Mouse (Mus musculus): ENCODE measurements around the gene Rassf8.

Rassf8 gene

DNA sequence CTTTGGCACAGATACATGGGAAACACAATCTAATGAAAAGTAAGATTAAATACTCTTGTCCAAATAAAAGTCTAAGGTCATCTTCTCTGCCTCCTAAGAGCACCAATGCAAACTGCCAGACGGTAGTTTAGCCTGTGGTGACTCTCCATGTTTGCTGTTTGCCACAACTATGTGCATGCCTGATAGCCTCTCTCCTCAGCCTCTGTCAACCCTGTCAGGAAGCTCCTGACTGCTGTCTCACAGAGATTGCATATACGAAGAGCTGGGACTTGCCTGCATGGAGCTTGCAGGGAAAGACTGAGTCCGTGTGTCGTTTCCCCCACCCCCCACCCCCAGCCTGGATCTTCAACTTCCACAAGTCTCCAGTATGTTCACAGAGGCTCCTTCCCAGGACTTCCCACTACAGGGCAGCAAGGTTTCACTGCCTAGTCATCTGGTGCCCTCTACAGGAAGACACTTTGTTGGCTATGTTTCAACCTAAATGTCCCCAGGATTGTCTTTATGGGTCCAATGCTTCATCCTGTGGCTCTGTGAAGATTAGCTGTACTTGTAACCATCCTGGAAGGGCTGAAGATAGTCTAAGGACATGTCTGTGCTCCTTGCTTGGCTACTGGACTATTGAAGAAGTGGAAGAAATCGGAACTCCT lies 77.2 kb downstream of the Rassf8 start:
- peak; percentile 75 to 77 for DNase-seq

GRCm38 (mm10) chr6:145826305-145826704 lies 79.8 kb downstream of the Rassf8 start:
- no peak for DNase-seq

DNA sequence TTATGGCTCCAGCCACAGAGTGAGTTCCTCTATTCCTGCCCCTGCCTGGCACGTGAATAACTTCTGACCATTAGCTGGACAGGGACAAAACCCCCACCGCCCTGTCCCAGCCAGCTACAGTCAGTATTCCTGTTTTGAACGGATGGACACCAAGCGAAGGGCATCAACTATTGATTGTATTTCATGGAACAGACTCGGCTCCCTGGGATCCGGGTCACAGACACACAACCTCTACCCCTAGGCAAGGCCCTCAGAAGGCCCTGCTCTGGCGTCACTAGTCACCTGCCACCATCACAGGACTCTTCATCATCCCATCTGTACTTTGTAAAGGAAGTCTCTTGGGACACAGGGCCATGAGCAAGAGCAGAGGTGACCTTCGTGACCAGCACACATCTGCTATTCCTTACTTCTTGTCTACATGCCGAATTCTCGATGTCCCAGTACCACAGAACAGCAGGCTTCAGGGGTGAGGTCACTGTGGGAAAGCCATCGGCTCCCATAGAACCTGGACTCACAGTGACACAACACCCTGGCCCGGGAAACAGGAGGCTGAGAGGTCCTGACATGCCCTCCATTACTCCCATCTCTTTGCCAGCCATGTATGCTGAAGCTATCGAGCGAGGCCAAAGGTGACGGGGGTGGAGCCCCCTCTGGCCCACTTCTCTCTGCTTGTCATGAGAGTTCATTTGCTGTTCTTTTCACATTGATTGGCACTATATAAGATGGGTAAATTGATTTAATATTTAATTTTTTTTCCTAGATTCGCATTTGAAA lies 82.7 kb downstream of the Rassf8 start:
- no peak for DNase-seq

DNA sequence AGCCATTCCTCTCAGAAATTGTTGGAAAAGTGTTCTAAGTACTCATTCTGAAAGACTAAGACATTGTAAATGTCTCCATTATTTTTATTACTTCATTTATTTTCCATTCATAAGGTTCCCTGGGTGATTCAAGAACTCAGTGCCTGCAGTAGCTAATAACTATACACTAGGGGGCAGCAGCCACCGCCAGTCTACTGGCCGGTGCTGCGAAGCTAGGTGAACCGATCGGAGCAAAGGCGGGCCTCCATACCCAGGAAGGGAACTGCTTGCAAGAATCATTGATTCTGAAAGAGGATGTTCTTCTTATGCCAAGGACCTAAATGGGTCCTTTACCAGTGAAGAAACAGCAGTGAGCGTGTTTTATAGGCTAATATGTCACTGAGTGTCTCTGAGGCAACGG lies 83.6 kb downstream of the Rassf8 start:
- peak; percentile 86 to 90 for DNase-seq

DNA sequence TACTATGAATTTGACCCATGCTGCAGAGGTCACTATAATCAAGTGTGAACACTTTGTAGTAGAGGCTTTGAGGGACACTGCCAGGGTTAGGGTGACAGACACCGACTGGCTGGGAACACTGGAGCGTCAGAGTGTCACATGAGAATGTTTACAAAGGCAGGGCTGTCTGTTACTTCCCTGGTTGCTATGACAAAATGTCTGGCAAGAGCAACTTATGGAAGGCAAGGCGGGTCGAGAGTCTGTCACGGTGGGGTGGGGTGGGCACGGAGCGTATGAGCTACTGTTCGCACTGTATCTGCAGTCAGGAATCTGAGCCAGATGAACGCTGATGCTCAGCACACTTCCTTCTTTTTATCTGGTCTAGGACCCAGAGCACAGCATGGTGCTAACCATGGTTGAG lies 84.1 kb downstream of the Rassf8 start:
- peak; percentile 35 to 40 for DNase-seq

DNA sequence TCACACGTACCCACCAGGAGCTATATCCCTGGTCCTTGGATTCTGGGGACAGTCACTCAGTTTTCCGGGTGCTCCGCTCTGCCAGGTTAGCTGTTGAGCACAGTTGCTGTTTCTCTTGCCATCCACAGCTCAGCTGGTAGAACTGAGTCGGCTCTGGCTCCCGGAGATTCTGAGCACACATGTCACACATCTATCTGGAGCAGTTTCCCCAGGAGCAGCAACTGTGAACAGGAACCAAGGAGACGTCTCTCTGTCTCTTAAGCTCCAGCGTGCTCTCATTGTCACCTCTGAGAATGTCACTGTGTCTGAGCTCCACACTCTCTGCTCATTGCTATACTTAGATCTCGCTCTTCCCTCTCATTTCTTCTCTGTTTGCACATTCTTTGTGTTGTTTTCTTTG lies 86.4 kb downstream of the Rassf8 start:
- DNase-seq: no peak

DNA sequence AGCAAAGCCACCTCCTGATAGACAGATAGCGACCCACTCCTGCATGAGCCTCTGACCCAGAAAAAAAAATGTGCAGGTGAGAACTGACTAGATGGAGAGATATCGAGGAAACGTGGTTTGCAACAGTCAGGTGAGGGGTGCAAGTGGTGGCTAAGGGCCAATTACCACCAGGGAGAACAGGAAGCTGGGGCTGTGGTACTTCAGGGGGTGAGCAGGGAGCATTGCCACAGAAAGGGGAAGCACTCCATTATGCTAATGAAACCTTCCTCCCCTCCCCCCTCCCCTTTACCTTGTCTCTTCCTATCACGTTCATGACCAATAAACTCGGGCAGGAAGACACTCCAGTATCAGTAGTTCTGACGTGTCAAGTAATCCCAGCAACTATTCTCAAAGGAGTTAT lies 88.8 kb downstream of the Rassf8 start:
- DNase-seq: no peak

- no peak for DNase-seq
Measured at GRCm38 (mm10) chr6:145845611-145846010, 99.1 kb downstream of the Rassf8 start.

GRCm38 (mm10) chr6:145846076-145846475 lies 99.5 kb downstream of the Rassf8 start:
- DNase-seq: no peak

- no peak for DNase-seq
Measured at GRCm38 (mm10) chr6:145846948-145847347, 100.4 kb downstream of the Rassf8 start.

- no peak for DNase-seq
Measured at GRCm38 (mm10) chr6:145847661-145848060, 101.1 kb downstream of the Rassf8 start.

DNA sequence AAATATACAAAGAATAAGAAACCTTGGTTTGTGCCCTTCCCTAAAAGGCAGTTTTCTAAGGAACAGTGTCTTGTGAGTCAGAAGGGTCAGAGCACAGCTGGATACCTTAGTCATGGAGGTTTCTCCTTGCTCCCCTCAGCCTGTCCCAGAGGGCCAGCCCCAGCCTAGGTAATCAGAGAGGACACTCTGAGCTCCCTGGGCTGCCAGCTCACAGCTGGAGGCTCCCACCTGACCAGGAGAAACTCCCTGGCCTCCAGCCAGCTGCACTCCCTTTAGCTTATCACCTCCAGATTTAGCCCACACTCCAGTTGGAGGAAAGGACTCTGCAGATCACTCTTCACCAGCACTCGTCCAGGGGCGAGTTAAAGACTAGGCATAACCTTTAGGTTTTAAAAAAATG lies 104.2 kb downstream of the Rassf8 start:
- peak; percentile 54 to 64 for DNase-seq

DNA sequence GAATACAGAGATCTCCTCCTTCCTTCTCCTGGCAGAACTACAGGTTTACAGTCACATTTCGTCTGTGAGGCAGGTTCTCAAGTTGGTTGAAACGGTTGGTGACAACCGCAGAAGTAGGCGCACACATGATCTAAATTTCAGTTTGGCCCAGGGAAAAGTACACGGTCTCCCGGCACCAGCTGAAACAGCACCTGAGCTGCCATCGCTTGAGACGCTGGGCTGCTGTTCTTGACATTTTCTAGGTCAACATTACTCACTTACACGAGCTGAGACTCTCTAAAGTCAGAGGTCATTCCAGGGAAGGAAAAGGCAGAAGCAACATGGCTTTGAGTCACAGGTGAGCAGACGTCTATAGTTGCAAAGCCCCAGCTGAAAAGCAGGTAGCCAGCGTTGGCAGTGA lies 105.4 kb downstream of the Rassf8 start:
- no peak for DNase-seq

DNA sequence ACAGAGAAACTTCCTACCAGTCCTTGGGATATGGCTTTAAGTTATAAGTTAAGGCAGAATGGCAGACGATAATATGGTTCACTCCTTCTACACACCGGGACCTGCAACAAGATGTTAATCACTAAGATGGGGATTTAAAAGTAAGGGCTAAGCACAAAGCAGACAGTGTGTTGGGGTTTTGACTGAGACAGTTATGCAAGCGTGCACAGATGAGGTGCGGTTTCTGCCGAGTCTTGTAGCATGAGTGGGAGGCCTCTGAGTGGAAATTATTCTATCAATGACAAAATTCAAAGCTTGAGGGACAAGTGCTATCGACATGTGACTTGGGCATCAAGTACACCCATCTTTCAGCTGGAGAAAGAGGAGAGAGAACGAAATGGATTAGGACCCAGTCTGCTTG lies 106.2 kb downstream of the Rassf8 start:
- DNase-seq: no peak

- DNase-seq: no peak
Measured at GRCm38 (mm10) chr6:145853356-145854079, 107.0 kb downstream of the Rassf8 start.

- no peak for DNase-seq
Measured at GRCm38 (mm10) chr6:145854756-145855155, 108.2 kb downstream of the Rassf8 start.

GRCm38 (mm10) chr6:145855720-145856551 lies 109.4 kb downstream of the Rassf8 start:
- peak; percentile 98 to 99 for DNase-seq

- no peak for DNase-seq
Measured at GRCm38 (mm10) chr6:145857428-145857827, 110.9 kb downstream of the Rassf8 start.

DNA sequence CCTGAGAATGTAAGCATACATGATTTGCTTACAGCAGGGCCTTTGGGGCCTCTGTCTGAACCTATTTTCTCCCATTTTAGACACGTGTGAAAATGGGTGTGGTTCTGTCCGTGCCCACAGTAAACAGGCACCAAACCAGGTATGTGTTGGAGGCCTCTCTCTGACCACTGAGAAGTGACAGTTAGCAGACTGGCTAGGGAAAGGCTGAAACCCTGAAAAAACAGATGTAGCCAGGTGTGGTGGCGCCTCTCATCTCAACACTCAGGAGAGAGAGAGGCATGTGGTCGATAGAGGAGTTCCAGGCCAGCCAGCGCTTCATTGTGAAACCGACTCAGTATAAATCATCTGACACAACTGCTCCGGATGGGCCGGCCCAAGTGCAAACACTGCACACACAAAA lies 111.9 kb downstream of the Rassf8 start:
- no peak for DNase-seq

- no peak for DNase-seq
Measured at GRCm38 (mm10) chr6:145860350-145860749, 113.8 kb downstream of the Rassf8 start.

DNA sequence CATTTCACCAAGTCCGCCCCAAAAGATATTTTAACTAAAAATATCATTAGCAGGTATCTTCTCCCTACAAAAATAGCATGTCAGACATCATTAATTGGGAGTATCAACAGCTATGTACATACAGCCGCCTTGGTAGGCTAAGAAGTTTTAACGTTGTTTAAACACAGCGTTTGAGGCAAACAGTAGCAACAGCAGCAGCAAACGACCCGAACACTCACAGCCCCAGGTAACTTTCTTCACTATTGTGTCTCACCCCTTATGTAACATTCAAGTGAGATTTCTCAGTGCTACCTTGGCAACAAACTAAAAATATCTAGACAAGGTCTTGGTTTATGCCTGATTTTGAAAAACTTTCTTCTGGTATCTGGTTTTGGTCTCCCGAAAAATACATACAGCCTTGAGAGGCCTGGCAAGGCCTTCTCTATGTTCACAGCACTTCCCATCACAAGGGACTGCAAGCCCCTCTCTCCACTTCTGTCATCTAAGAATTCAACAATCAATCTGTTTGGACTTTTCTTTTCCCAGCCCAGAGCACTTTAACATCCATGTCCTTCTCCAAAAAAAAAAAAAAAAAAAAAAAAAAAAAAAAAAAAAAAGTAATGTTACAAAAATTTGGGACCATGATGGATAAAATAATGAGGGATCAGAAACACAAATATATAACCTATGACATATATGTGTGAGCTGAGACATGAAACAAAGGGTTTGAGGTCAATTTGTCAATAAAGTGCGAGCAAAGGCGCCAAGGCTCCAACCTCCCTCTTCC lies 115.1 kb downstream of the Rassf8 start:
- DNase-seq: no peak

GRCm38 (mm10) chr6:145862321-145862720 lies 115.8 kb downstream of the Rassf8 start:
- DNase-seq: no peak
